Mouse (Mus musculus): ENCODE measurements around the gene Esp38. TPM values are rescaled to one million over a fixed set of nuclear protein-coding genes. Genes with fewer than 3 reads are reported as not detected.
"Not testable (repeated sequence)": the region's sequence is repeated elsewhere in the genome, so short reads cannot be mapped to it uniquely, and the experiment has no call there.

Esp38 gene
- not detected for total RNA-seq (2021)

DNA sequence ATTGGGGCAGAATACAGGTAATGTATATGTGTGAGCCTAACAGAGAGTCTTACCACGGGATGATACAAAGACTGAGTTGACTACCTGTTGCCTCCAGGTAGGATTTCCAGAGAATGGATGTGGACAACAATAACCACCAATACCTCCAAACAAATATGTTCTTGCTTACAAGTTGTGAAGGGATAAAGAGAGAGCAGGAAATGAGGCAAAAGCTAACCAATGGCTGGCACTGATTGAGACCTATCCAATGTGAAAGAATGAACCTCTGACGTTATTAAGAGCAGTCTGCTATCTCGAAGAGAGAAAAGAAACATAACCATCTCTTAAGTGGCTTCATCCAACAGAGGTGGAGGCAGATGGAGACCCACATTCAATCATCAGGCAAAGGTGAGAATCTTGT, at the start of gene Esp38:
TSS of gene Esp38 (plus strand) at position 301 of the 400 bp plus-strand sequence.
- DNase-seq: no peak

DNA sequence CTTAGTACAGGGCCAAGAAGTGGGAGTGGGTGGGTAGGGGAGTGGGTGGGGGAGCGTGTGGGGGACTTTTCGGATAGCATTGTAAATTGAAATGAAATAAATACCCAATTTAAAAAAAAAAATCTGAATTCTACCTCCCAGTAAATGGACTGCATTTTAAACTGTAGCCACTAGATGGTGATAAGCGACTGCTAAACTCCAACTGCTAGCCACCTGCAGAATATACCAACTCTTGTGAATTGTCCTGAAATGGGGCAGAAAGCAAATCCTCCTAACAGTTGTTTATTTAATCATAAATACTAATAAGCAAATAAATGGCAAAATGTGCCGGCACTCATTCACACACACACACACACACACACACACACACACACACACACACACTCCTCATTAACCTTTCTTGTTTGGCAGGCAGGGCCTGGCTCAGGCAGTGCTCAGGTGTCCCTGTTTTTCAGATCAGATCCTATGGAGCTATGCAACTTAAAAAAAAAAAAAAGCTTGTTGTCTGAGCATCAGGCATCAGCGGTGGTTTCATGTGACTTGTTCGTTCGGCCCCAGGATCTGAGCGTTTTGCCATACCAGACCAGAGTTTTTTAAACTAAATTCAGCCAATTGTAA, 47.3 kb upstream of the Esp38 start:
- DNase-seq: not testable (repeated sequence)

Other genes with a start within 250 kb of the Esp38 start
- gene AC192777.2, start 144.9 kb downstream of the Esp38 start, total RNA-seq (2021): not detected